Mouse (Mus musculus) MEL-GATA-1-ER (cell line): ENCODE data around the gene Terb2.

ENCODE experiments used
- DNase-seq: peaks from one replicate; pipeline ENCODE4 v3.0.0-alpha.2; 2012; ENCODE audit warnings: low read depth; ENCODE audit errors: extremely low read depth

The Terb2 gene

GRCm38 (mm10) chr2:122233341-122233740 is 47.3 kb downstream of the Terb2 start:
- no peak for DNase-seq

GRCm38 (mm10) chr2:122233759-122234557 is 47.9 kb downstream of the Terb2 start:
- peak; percentile 59 for DNase-seq

- peak; percentile 63 for DNase-seq
Measured at GRCm38 (mm10) chr2:122234611-122235288, 48.7 kb downstream of the Terb2 start, which contains the start of gene Sord. Sord (plus strand) TSS chr2:122234749.

- DNase-seq: no peak
Measured at GRCm38 (mm10) chr2:122235425-122235824, 49.4 kb downstream of the Terb2 start.

- DNase-seq: no peak
Measured at GRCm38 (mm10) chr2:122236321-122236720, 50.2 kb downstream of the Terb2 start.

- no peak for DNase-seq
Measured at GRCm38 (mm10) chr2:122237891-122238470, 51.9 kb downstream of the Terb2 start.

GRCm38 (mm10) chr2:122240735-122241134 is 54.7 kb downstream of the Terb2 start:
- DNase-seq: no peak

- no peak for DNase-seq
Measured at GRCm38 (mm10) chr2:122241226-122241625, 55.2 kb downstream of the Terb2 start.

GRCm38 (mm10) chr2:122241935-122242334 is 55.9 kb downstream of the Terb2 start:
- DNase-seq: no peak

- DNase-seq: peak; percentile 76
Measured at GRCm38 (mm10) chr2:122243671-122244131, 57.6 kb downstream of the Terb2 start.

- DNase-seq: peak; percentile 24
Measured at GRCm38 (mm10) chr2:122247786-122248185, 61.7 kb downstream of the Terb2 start.

- DNase-seq: no peak
Measured at GRCm38 (mm10) chr2:122255997-122256396, 69.9 kb downstream of the Terb2 start.
